Mouse (Mus musculus) G1E (cell line): ENCODE results near the gene Nedd4.

ENCODE experiments used
- CTCF ChIP-seq: IDR thresholded peaks from 2 replicates; pipeline ENCODE4 v1.5.1; 2012; ENCODE audit warnings: low read depth, low read length, inconsistent platforms, mixed read lengths
- TAL1 ChIP-seq: conservative IDR thresholded peaks from 2 replicates; pipeline ENCODE4 v1.6.1; 2012; ENCODE audit warnings: low read depth, low read length, inconsistent platforms, mixed read lengths

DNA sequence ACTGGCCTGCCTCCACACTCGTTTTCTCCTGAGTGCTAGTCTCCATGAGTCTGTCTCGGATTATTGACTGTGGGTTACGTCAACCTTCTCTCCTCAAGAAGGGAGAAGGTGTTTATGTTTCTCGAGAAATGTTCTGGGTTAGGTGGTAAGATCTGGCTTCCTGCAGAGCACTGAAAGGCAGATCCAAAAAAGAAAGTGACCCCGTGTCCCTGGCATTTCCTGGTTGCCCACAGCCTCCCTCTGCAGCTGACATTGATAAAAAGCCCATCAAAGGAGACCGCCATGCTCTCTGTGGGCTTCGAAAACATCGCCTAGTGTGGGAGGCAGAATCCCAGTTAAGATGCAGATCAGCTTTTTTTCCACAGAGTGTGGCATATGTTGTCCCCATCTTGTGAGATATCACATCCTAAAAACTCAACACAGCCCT, 96.6 kb downstream of the Nedd4 start:
- no peak for TF ChIP-seq CTCF
- TF ChIP-seq TAL1 = no peak
